Mouse (Mus musculus) G1E (cell line): ENCODE measurements around the gene Ckap2l.

Experiments
- CTCF ChIP-seq: IDR thresholded peaks from 2 replicates; pipeline ENCODE4 v1.5.1; 2012; ENCODE audit warnings: low read depth, low read length, inconsistent platforms, mixed read lengths
- TAL1 ChIP-seq: conservative IDR thresholded peaks from 2 replicates; pipeline ENCODE4 v1.6.1; 2012; ENCODE audit warnings: low read depth, low read length, inconsistent platforms, mixed read lengths

DNA sequence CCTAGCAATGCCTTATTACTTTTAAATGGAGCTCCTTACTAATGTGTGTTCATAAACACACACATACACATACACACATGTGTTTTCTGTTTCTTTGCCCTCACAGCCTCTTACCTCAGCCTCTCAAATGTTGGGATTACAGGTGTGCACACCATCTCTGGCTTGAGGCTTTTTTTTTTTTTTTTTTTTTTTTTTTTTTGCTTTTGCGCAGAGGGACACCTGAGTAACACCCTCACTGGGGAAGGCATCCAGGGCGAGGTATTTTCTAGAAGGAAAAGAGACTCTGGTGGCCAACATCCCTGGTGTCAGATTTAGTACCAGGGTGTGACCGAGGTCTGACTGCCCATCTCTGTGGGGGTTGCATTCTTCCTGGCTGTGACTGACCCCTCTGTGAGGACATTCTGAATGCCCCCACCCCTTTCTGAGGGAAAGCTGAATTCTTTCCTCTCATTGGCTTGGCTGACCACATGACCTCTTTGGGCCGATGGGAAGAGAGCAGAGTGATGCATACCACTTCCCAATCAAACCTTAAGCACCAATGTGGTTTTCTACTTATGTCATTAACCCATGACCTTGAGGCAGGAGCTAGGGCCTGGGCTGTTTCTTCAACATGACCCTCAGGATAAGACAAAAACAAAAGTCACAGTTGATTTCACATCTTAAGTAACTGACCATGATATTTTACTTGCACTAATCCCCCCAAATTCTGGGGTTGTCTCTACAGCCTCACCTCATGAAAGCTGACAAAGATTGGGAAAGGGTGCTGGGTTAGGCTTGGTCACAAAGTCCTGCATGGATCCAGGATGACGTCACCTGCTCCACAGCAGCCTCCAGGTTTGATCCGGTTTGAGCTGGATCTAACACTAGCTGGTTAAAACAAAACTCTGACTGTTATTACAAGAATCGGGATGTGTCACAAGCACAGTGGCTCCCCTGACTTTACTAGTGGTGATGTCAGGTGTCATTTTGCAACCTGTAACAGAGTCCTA is 54.9 kb downstream of the Ckap2l start:
- no peak for TF ChIP-seq TAL1
- TF ChIP-seq CTCF, result no peak
